Mouse (Mus musculus) hindbrain, postnatal 0 days (tissue): Measurements from ENCODE around the gene Cyp2c68. TPM values are rescaled to one million over a fixed set of nuclear protein-coding genes. Genes with fewer than 3 reads are reported as not detected.
"Not testable (repeated sequence)": the region's sequence is repeated elsewhere in the genome, so short reads cannot be mapped to it uniquely, and the experiment has no call there.

Experiments
- ATAC-seq: fragments of 200-750 bp; cut with Nextera tagmentation; 2 replicates; pipeline ENCODE4 v1.8.0; 2017; ENCODE audit warnings: mild to moderate bottlenecking, moderate TSS enrichment, moderate library complexity
- DNase-seq: peaks from one replicate; pipeline ENCODE4 v3.0.0-alpha.2; 2015; ENCODE audit warnings: low spot score
- H3K27ac ChIP-seq: fragments of 300-500 bp; sonication (generic); 2 replicates; pipeline ENCODE4 v1.5.1; 2014; ENCODE audit warnings: mild to moderate bottlenecking
- H3K27me3 ChIP-seq: fragments of 300-500 bp; sonication (generic); 2 replicates; pipeline ENCODE4 v1.6.1; 2014; ENCODE audit warnings: low read length, mixed read lengths; ENCODE audit not compliant: insufficient read depth
- H3K36me3 ChIP-seq: fragments of 300-500 bp; sonication (generic); 2 replicates; pipeline ENCODE4 v1.6.1; 2014; ENCODE audit warnings: low read length, mixed read lengths; ENCODE audit not compliant: insufficient read depth
- H3K4me1 ChIP-seq: fragments of 300-500 bp; sonication (generic); 2 replicates; pipeline ENCODE4 v1.6.1; 2014; ENCODE audit warnings: antibody characterized with exemption, low read length, mixed read lengths; ENCODE audit not compliant: insufficient read depth
- H3K4me2 ChIP-seq: fragments of 300-500 bp; sonication (generic); 2 replicates; pipeline ENCODE4 v1.6.1; 2014; ENCODE audit warnings: low read depth, mild to moderate bottlenecking, low read length, moderate library complexity, mixed read lengths
- H3K4me3 ChIP-seq: fragments of 300-500 bp; sonication (generic); 2 replicates; pipeline ENCODE4 v1.5.1; 2014; ENCODE audit warnings: low read length
- H3K9ac ChIP-seq: fragments of 300-500 bp; sonication (generic); replicated peaks from 2 replicates; pipeline ENCODE4 v1.6.1; 2014; ENCODE audit warnings: mild to moderate bottlenecking, low read length, moderate library complexity, mixed read lengths
- H3K9me3 ChIP-seq: fragments of 300-500 bp; sonication (generic); 2 replicates; pipeline ENCODE4 v1.6.1; 2016; ENCODE audit warnings: low read length, mixed read lengths
- CTCF ChIP-seq: IDR thresholded peaks from 2 replicates; pipeline ENCODE4 v1.5.1; 2016; ENCODE audit warnings: antibody characterized with exemption, control low read depth, low read depth
- WGBS: fragments of 180-500 bp; shearing (Covaris S2); extraction: QIAGEN DNeasy Blood & Tissue Kit; methylation state at CpG from one replicate; pipeline ENCODE4 v1.1.7; 2014; 5-methylcytosine and 5-hydroxymethylcytosine counted together
- polyA plus RNA-seq: library from polyadenylated mRNA; unstranded; fragments of >200 nt; fragmentation: Nextera tagmentation; extraction: Ambion mirVana; gene quantifications from 2 replicates; pipeline ENCODE4 v1.2.1, GENCODE M21; 2015
- total RNA-seq: library from RNA; depleted of rRNA; stranded (reverse); fragments of >200 nt; gene quantifications from 2 replicates; pipeline ENCODE4 v1.2.3, GENCODE M21; 2014; rRNA removed

Gene Cyp2c68
- total and polyA plus RNA-seq, 2 experiments from 2014 or later, result not detected

GRCm38 (mm10) chr19:39648938-39649337 is 91.9 kb downstream of the Cyp2c68 start, which contains the start of gene Cyp2c67:
TSS of gene Cyp2c67 (minus strand) at chr19:39649051.
- TF ChIP-seq CTCF, result no peak
- 94% methylated on average over 1 of the region's 1 CpGs for WGBS
- DNase-seq (no peak), ATAC-seq (no peak)
- H3K4me1 ChIP-seq, result no peaks in the 10 kb centered on the region
- no peak within 1 kb of the TSS for H3K4me2 ChIP-seq
- H3K4me3 ChIP-seq, result no peak within 1 kb of the TSS
- H3K36me3 ChIP-seq, result no peaks in the 10 kb centered on the region
- H3K9me3 ChIP-seq, result peaks cover 8% of the 10 kb centered on the region
- no peak within 1 kb of the TSS for H3K9ac ChIP-seq
- H3K27me3 ChIP-seq, result no peaks in the 10 kb centered on the region
- H3K27ac ChIP-seq, result no peak within 1 kb of the TSS

DNA sequence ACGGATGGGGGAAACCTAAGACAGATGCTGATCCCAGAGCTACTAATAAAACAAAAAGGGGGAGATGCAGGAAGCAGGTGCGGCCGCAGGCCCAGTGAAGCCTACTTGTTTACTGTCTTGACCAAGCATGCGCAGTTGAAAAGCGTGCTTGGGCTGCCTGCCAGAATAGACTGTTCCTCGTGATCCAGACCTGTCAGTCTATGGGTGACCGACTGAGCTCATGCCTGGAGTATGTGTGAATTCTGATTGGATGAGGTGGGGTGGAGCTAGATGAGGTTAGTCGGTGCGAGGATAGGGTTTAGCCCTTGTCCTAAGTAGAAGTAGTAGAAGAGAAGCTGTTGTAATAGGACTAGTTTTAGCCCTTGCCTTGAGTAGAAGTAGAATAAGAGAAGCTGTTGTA is 93.3 kb downstream of the Cyp2c68 start:
- H3K4me1 ChIP-seq, result no peaks in the 10 kb centered on the region
- ATAC-seq, result no peak
- no peak for TF ChIP-seq CTCF

DNA sequence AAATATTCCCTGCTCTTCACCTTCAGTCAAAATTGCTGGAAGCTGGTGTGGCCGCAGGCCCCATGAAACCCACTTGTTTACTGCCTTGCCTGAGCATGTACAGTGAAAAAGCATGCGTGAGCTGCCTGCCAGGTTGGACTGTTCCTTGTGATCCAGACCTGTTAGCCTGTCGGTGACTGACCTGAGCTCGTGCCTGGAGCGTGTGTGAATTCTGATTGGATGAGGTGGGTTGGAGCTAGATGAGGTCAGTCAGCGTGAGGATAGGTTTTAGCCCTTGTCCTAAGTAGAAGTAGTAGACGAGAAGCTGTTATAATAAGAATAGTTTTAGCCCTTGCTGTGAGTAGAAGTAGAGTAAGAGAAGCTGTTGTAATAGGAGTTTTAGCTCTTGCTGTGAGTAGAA is 96.3 kb downstream of the Cyp2c68 start:
- not testable (repeated sequence) for H3K27me3 ChIP-seq, H3K4me1 ChIP-seq, ATAC-seq, DNase-seq, H3K27ac ChIP-seq, H3K4me3 ChIP-seq, H3K36me3 ChIP-seq, H3K9ac ChIP-seq, H3K9me3 ChIP-seq, H3K4me2 ChIP-seq
- WGBS, result 89% methylated on average over 7 of the region's 7 CpGs

More for the DNA sequence above, 93.3 kb downstream of the Cyp2c68 start:
- H3K27me3 ChIP-seq, result no peaks in the 10 kb centered on the region
- peaks cover 8% of the 10 kb centered on the region for H3K9me3 ChIP-seq
- no peaks in the 10 kb centered on the region for H3K36me3 ChIP-seq
- H3K4me2 ChIP-seq, result no peak overlapping the region
- no peak for DNase-seq
- H3K27ac ChIP-seq, result no peak overlapping the region
- no peak overlapping the region for H3K4me3 ChIP-seq
- 89% methylated on average over 9 of the region's 9 CpGs for WGBS
- no peak overlapping the region for H3K9ac ChIP-seq

Other genes starting within 250 kb of the Cyp2c68 start
- not detected in 2 replicates for gene Cyp2c39, start 230.2 kb downstream of the Cyp2c68 start, total RNA-seq
- not detected in 2 replicates for gene Cyp2c39, start 230.2 kb downstream of the Cyp2c68 start, polyA plus RNA-seq
- not detected in 2 replicates for gene Cyp2c67, start 92.0 kb downstream of the Cyp2c68 start, total RNA-seq
- gene Cyp2c67, start 92.0 kb downstream of the Cyp2c68 start, polyA plus RNA-seq, result not detected in 2 replicates
- gene Cyp2c40, start 71.8 kb upstream of the Cyp2c68 start, total RNA-seq, result not detected in 2 replicates
- not detected in 2 replicates for gene Cyp2c40, start 71.8 kb upstream of the Cyp2c68 start, polyA plus RNA-seq
- gene Cyp2c69, start 145.7 kb upstream of the Cyp2c68 start, total RNA-seq, result not detected in 2 replicates
- not detected in 2 replicates for gene Cyp2c69, start 145.7 kb upstream of the Cyp2c68 start, polyA plus RNA-seq